Mouse (Mus musculus) ES-Bruce4 (cell line): Measurements from ENCODE around the gene Gm12184. TPM values are rescaled to one million over a fixed set of nuclear protein-coding genes. Genes with fewer than 3 reads are reported as not detected.
"Not testable (repeated sequence)": the region's sequence is repeated elsewhere in the genome, so short reads cannot be mapped to it uniquely, and the experiment has no call there.

Experiments used
- H3K27ac ChIP-seq: 2 replicates; pipeline ENCODE4 v1.5.1; 2012; ENCODE audit warnings: low read length, inconsistent platforms; ENCODE audit not compliant: insufficient read depth
- H3K27me3 ChIP-seq: 2 replicates; pipeline ENCODE4 v1.6.1; 2012; ENCODE audit warnings: mild to moderate bottlenecking, low read length, inconsistent platforms; ENCODE audit not compliant: control insufficient read depth, poor library complexity, insufficient read depth, severe bottlenecking
- H3K36me3 ChIP-seq: 2 replicates; pipeline ENCODE4 v1.6.1; 2012; ENCODE audit warnings: inconsistent platforms, mild to moderate bottlenecking, low read length, moderate library complexity; ENCODE audit not compliant: control insufficient read depth, poor library complexity, insufficient read depth, severe bottlenecking
- H3K4me1 ChIP-seq: one replicate; pipeline ENCODE4 v1.8.1; 2011; ENCODE audit warnings: low read length; ENCODE audit not compliant: control insufficient read depth, insufficient read depth
- H3K4me3 ChIP-seq: 2 replicates; pipeline ENCODE4 v1.5.1; 2011; ENCODE audit warnings: low read depth, mild to moderate bottlenecking, low read length
- H3K9ac ChIP-seq: 2 replicates; pipeline ENCODE4 v1.6.1; 2012; ENCODE audit warnings: low read depth, mild to moderate bottlenecking, inconsistent platforms; ENCODE audit not compliant: poor library complexity, severe bottlenecking
- H3K9me3 ChIP-seq: replicated peaks from 2 replicates; pipeline ENCODE4 v1.6.1; 2012; ENCODE audit warnings: mild to moderate bottlenecking, low read length, inconsistent platforms; ENCODE audit not compliant: control insufficient read depth, poor library complexity, insufficient read depth, severe bottlenecking
- CTCF ChIP-seq: IDR thresholded peaks from one replicate; pipeline ENCODE4 v1.8.1; 2011; ENCODE audit warnings: low read depth, low read length
- EP300 ChIP-seq: IDR thresholded peaks from 2 replicates; pipeline ENCODE4 v1.6.1; 2011; ENCODE audit warnings: low read depth, low read length; ENCODE audit not compliant: insufficient read depth
- POLR2A ChIP-seq: IDR thresholded peaks from one replicate; pipeline ENCODE4 v1.8.1; 2011; ENCODE audit warnings: low read length; ENCODE audit not compliant: insufficient read depth
- polyA plus RNA-seq: library from polyadenylated mRNA; stranded (reverse); fragments of >200 nt; gene quantifications from 2 replicates; pipeline ENCODE4 v1.2.4, GENCODE M21; 2011; ENCODE audit warnings: low read depth; ENCODE audit not compliant: missing spikeins, insufficient read depth, insufficient read length

The Gm12184 gene
- polyA plus RNA-seq, 1 experiment: 88.5 TPM

- peak overlapping the region; percentile 45; the same call in 1 of the 2 replicates for H3K4me3 ChIP-seq
- no peak overlapping the region for H3K27ac ChIP-seq
- H3K9ac ChIP-seq: peak overlapping the region; percentile 1; the same call in 1 of the 2 replicates
- H3K4me1 ChIP-seq: peaks cover 2% of the 10 kb centered on the region
- H3K36me3 ChIP-seq: no peaks in the 10 kb centered on the region
- no peaks in the 10 kb centered on the region; the same call in none of the 2 replicates for H3K27me3 ChIP-seq
- no peaks in the 10 kb centered on the region for H3K9me3 ChIP-seq
- TF ChIP-seq CTCF (no peak), EP300 (no peak), POLR2A (no peak)
Measured at GRCm38 (mm10) chr11:48822768-48823512, 3.5 kb downstream of the Gm12184 start.

- H3K4me3 ChIP-seq, H3K4me1 ChIP-seq, H3K9ac ChIP-seq, H3K9me3 ChIP-seq, H3K27me3 ChIP-seq, H3K27ac ChIP-seq, H3K36me3 ChIP-seq: not testable (repeated sequence)
Measured at GRCm38 (mm10) chr11:48821299-48821698, 5.2 kb downstream of the Gm12184 start.

- TF ChIP-seq POLR2A (no peak), CTCF (no peak), EP300 (no peak)
- H3K27me3 ChIP-seq: no peaks in the 10 kb centered on the region; the same call in 1 of the 2 replicates
- peak overlapping the region; percentile 25; the same call in 1 of the 2 replicates for H3K27ac ChIP-seq
- H3K9me3 ChIP-seq: no peaks in the 10 kb centered on the region
- H3K4me3 ChIP-seq: no peak overlapping the region
- H3K4me1 ChIP-seq: peaks cover 2% of the 10 kb centered on the region
- peaks cover 2% of the 10 kb centered on the region; the same call in 1 of the 2 replicates for H3K36me3 ChIP-seq
- no peak overlapping the region for H3K9ac ChIP-seq
Measured at GRCm38 (mm10) chr11:48820308-48820674, 6.2 kb downstream of the Gm12184 start.

GRCm38 (mm10) chr11:48819614-48820307 lies 6.7 kb downstream of the Gm12184 start:
- H3K27me3 ChIP-seq: no peaks in the 10 kb centered on the region; the same call in 1 of the 2 replicates
- H3K9me3 ChIP-seq: no peaks in the 10 kb centered on the region
- no peak overlapping the region for H3K4me3 ChIP-seq
- TF ChIP-seq CTCF: no peak
- TF ChIP-seq POLR2A: no peak
- no peak for TF ChIP-seq EP300
- H3K27ac ChIP-seq: 0 out of 2 replicates have a peak overlapping the region, but pooled peaks have one; percentile 34
- no peak overlapping the region for H3K9ac ChIP-seq
- peaks cover 4% of the 10 kb centered on the region; the same call in 1 of the 2 replicates for H3K36me3 ChIP-seq
- peaks cover 2% of the 10 kb centered on the region for H3K4me1 ChIP-seq

GRCm38 (mm10) chr11:48818346-48818745 lies 8.1 kb downstream of the Gm12184 start:
- no peaks in the 10 kb centered on the region for H3K27me3 ChIP-seq
- H3K27ac ChIP-seq: peak overlapping the region; percentile 46; the same call in 1 of the 2 replicates
- no peaks in the 10 kb centered on the region for H3K9me3 ChIP-seq
- peak overlapping the region; percentile 35 for H3K9ac ChIP-seq
- no peak for TF ChIP-seq POLR2A
- no peak for TF ChIP-seq CTCF
- 0 out of 2 replicates have a peak, but pooled peaks have one; percentile 26 for TF ChIP-seq EP300
- peaks cover 6% of the 10 kb centered on the region for H3K36me3 ChIP-seq
- H3K4me3 ChIP-seq: peak overlapping the region; percentile 75
- peaks cover 2% of the 10 kb centered on the region for H3K4me1 ChIP-seq

GRCm38 (mm10) chr11:48817794-48818193 lies 8.7 kb downstream of the Gm12184 start:
- H3K27ac ChIP-seq: peak overlapping the region; percentile 51

More at GRCm38 (mm10) chr11:48817794-48818193, 8.7 kb downstream of the Gm12184 start:
- H3K4me3 ChIP-seq: peak overlapping the region; percentile 83
- no peaks in the 10 kb centered on the region for H3K9me3 ChIP-seq
- peaks cover 11% of the 10 kb centered on the region for H3K36me3 ChIP-seq
- no peaks in the 10 kb centered on the region for H3K27me3 ChIP-seq
- H3K9ac ChIP-seq: peak overlapping the region; percentile 35
- H3K4me1 ChIP-seq: peaks cover 2% of the 10 kb centered on the region
- TF ChIP-seq EP300 (no peak), CTCF (no peak), POLR2A (no peak)
